Mouse (Mus musculus): ENCODE data around the gene Cdc14a. TPM values are rescaled to one million over a fixed set of nuclear protein-coding genes. Genes with fewer than 3 reads are reported as not detected.

The Cdc14a gene
- polyA plus RNA-seq, 1 experiment from 2014 or later: 9.8 TPM

GRCm38 (mm10) chr3:116249026-116249425 is 174.8 kb downstream of the Cdc14a start:
- no peaks in the 10 kb centered on the region for H3K36me3 ChIP-seq
- 87% methylated on average over 2 of the region's 2 CpGs for WGBS
- H3K4me2 ChIP-seq (replicated peaks): no peak overlapping the region
- no peak for ATAC-seq
- H3K27me3 ChIP-seq: peaks cover 55% of the 10 kb centered on the region
- H3K27ac ChIP-seq: no peak overlapping the region
- no peak overlapping the region for H3K9ac ChIP-seq (replicated peaks)
- H3K4me1 ChIP-seq (replicated peaks): peaks cover 25% of the 10 kb centered on the region
- H3K4me3 ChIP-seq (replicated peaks): no peak overlapping the region
- no peaks in the 10 kb centered on the region for H3K9me3 ChIP-seq

- no peak overlapping the region for H3K9ac ChIP-seq (replicated peaks)
- no peak overlapping the region for H3K4me3 ChIP-seq (replicated peaks)
- 71% methylated on average over 6 of the region's 6 CpGs for WGBS
- peaks cover 13% of the 10 kb centered on the region for H3K27me3 ChIP-seq
- no peak for ATAC-seq
- H3K4me1 ChIP-seq (replicated peaks): no peaks in the 10 kb centered on the region
- no peaks in the 10 kb centered on the region for H3K36me3 ChIP-seq
- H3K4me2 ChIP-seq (replicated peaks): no peak overlapping the region
- H3K9me3 ChIP-seq: no peaks in the 10 kb centered on the region
- H3K27ac ChIP-seq: no peak overlapping the region
These were observed 179.4 kb downstream of the Cdc14a start for GRCm38 (mm10) chr3:116244476-116244875.

- Histone ChIP-seq H3K27me3 (no peaks in the 10 kb centered on the region), H3K9me3 (no peaks in the 10 kb centered on the region), H3K4me1 (replicated peaks) (no peaks in the 10 kb centered on the region), H3K27ac (no peak overlapping the region), H3K4me2 (replicated peaks) (no peak overlapping the region), H3K36me3 (no peaks in the 10 kb centered on the region), H3K9ac (replicated peaks) (no peak overlapping the region), H3K4me3 (replicated peaks) (no peak overlapping the region)
- no peak for ATAC-seq
- WGBS: 81% methylated on average over 9 of the region's 9 CpGs
These were observed 181.1 kb downstream of the Cdc14a start for GRCm38 (mm10) chr3:116242685-116243084.

GRCm38 (mm10) chr3:116237527-116237926 is 186.3 kb downstream of the Cdc14a start:
- H3K4me3 ChIP-seq (replicated peaks): no peak overlapping the region
- no peaks in the 10 kb centered on the region for H3K9me3 ChIP-seq
- H3K27me3 ChIP-seq: no peaks in the 10 kb centered on the region
- H3K9ac ChIP-seq (replicated peaks): no peak overlapping the region
- H3K27ac ChIP-seq: no peak overlapping the region
- no peak for ATAC-seq
- H3K36me3 ChIP-seq: no peaks in the 10 kb centered on the region
- 86% methylated on average over 5 of the region's 5 CpGs for WGBS
- no peak overlapping the region for H3K4me2 ChIP-seq (replicated peaks)
- no peaks in the 10 kb centered on the region for H3K4me1 ChIP-seq (replicated peaks)

- H3K9ac ChIP-seq (replicated peaks): no peak overlapping the region
- H3K27me3 ChIP-seq: no peaks in the 10 kb centered on the region
- WGBS: 83% methylated on average over 4 of the region's 4 CpGs
- no peak for ATAC-seq
- no peak overlapping the region for H3K4me3 ChIP-seq (replicated peaks)
- H3K4me2 ChIP-seq (replicated peaks): no peak overlapping the region
- H3K36me3 ChIP-seq: no peaks in the 10 kb centered on the region
- H3K27ac ChIP-seq: no peak overlapping the region
- H3K9me3 ChIP-seq: no peaks in the 10 kb centered on the region
- H3K4me1 ChIP-seq (replicated peaks): no peaks in the 10 kb centered on the region
These were observed 187.0 kb downstream of the Cdc14a start for GRCm38 (mm10) chr3:116236856-116237255.

GRCm38 (mm10) chr3:116233515-116233914 is 190.3 kb downstream of the Cdc14a start:
- peaks cover 10% of the 10 kb centered on the region for H3K4me1 ChIP-seq (replicated peaks)
- no peak overlapping the region for H3K9ac ChIP-seq (replicated peaks)
- no peak overlapping the region for H3K27ac ChIP-seq
- no peaks in the 10 kb centered on the region for H3K27me3 ChIP-seq
- no peaks in the 10 kb centered on the region for H3K9me3 ChIP-seq
- ATAC-seq: no peak
- H3K36me3 ChIP-seq: no peaks in the 10 kb centered on the region
- H3K4me2 ChIP-seq (replicated peaks): no peak overlapping the region
- 84% methylated on average over 3 of the region's 3 CpGs for WGBS
- H3K4me3 ChIP-seq (replicated peaks): no peak overlapping the region

GRCm38 (mm10) chr3:116232763-116233162 is 191.1 kb downstream of the Cdc14a start:
- no peak for ATAC-seq
- Histone ChIP-seq H3K9ac (replicated peaks) (no peak overlapping the region), H3K4me1 (replicated peaks) (peaks cover 12% of the 10 kb centered on the region), H3K4me3 (replicated peaks) (no peak overlapping the region), H3K36me3 (no peaks in the 10 kb centered on the region), H3K27me3 (no peaks in the 10 kb centered on the region), H3K27ac (no peak overlapping the region), H3K4me2 (replicated peaks) (no peak overlapping the region), H3K9me3 (no peaks in the 10 kb centered on the region)
- 90% methylated on average over 5 of the region's 5 CpGs for whole genome bisulfite sequencing

GRCm38 (mm10) chr3:116229336-116229735 is 194.5 kb downstream of the Cdc14a start:
- peak; percentile 45 for ATAC-seq
- no peaks in the 10 kb centered on the region for H3K9me3 ChIP-seq
- H3K9ac ChIP-seq (replicated peaks): no peak overlapping the region
- H3K4me3 ChIP-seq (replicated peaks): no peak overlapping the region
- H3K27ac ChIP-seq: no peak overlapping the region
- no peak overlapping the region for H3K4me2 ChIP-seq (replicated peaks)
- 73% methylated on average over 4 of the region's 4 CpGs for WGBS
- no peaks in the 10 kb centered on the region for H3K27me3 ChIP-seq
- H3K36me3 ChIP-seq: no peaks in the 10 kb centered on the region
- H3K4me1 ChIP-seq (replicated peaks): peaks cover 12% of the 10 kb centered on the region

GRCm38 (mm10) chr3:116228360-116229245 is 195.2 kb downstream of the Cdc14a start:
- peaks cover 12% of the 10 kb centered on the region for H3K4me1 ChIP-seq (replicated peaks)
- ATAC-seq: peak; percentile 30; the same call in 1 of the 2 replicates
- no peak overlapping the region for H3K9ac ChIP-seq (replicated peaks)
- no peak overlapping the region for H3K27ac ChIP-seq
- H3K9me3 ChIP-seq: no peaks in the 10 kb centered on the region
- no peaks in the 10 kb centered on the region for H3K36me3 ChIP-seq
- 43% methylated on average over 11 of the region's 11 CpGs for WGBS
- H3K4me2 ChIP-seq (replicated peaks): no peak overlapping the region
- H3K27me3 ChIP-seq: no peaks in the 10 kb centered on the region
- no peak overlapping the region for H3K4me3 ChIP-seq (replicated peaks)

GRCm38 (mm10) chr3:116227383-116227782 is 196.4 kb downstream of the Cdc14a start:
- WGBS: 81% methylated on average over 5 of the region's 5 CpGs
- Histone ChIP-seq H3K4me3 (replicated peaks) (no peak overlapping the region), H3K9me3 (no peaks in the 10 kb centered on the region), H3K27ac (no peak overlapping the region), H3K4me2 (replicated peaks) (no peak overlapping the region), H3K9ac (replicated peaks) (no peak overlapping the region), H3K4me1 (replicated peaks) (peaks cover 20% of the 10 kb centered on the region), H3K36me3 (no peaks in the 10 kb centered on the region), H3K27me3 (no peaks in the 10 kb centered on the region)
- no peak for ATAC-seq

GRCm38 (mm10) chr3:116226915-116227314 is 196.9 kb downstream of the Cdc14a start:
- no peak overlapping the region for H3K9ac ChIP-seq (replicated peaks)
- no peaks in the 10 kb centered on the region for H3K27me3 ChIP-seq
- no peak overlapping the region for H3K4me3 ChIP-seq (replicated peaks)
- H3K4me1 ChIP-seq (replicated peaks): peaks cover 24% of the 10 kb centered on the region
- ATAC-seq: no peak
- H3K36me3 ChIP-seq: no peaks in the 10 kb centered on the region
- WGBS: 93% methylated on average over 6 of the region's 6 CpGs
- no peaks in the 10 kb centered on the region for H3K9me3 ChIP-seq
- H3K4me2 ChIP-seq (replicated peaks): no peak overlapping the region
- no peak overlapping the region for H3K27ac ChIP-seq

Measured in midbrain, embryonic 13.5 days (tissue).